Mouse (Mus musculus) midbrain, postnatal 0 days (tissue): ENCODE data around the gene Nphp1. TPM values are rescaled to one million over a fixed set of nuclear protein-coding genes. Genes with fewer than 3 reads are reported as not detected.
A peak's percentile ranks its signal among the peaks of the same experiment; 100 is the strongest.

Experiments
- ATAC-seq: fragments of 200-750 bp; cut with Nextera tagmentation; 2 replicates; pipeline ENCODE4 v1.8.0; 2017; ENCODE audit warnings: moderate number of reproducible peaks, mild to moderate bottlenecking, moderate TSS enrichment, moderate library complexity; ENCODE audit not compliant: low FRiP score
- DNase-seq: peaks from one replicate; pipeline ENCODE4 v3.0.0-alpha.2; 2015; ENCODE audit warnings: low spot score
- H3K27ac ChIP-seq: fragments of 300-500 bp; sonication (generic); 2 replicates; pipeline ENCODE4 v1.5.1; 2014; ENCODE audit warnings: low read depth, mild to moderate bottlenecking, low read length, mixed read lengths
- H3K27me3 ChIP-seq: fragments of 300-500 bp; sonication (generic); 2 replicates; pipeline ENCODE4 v1.6.1; 2014; ENCODE audit warnings: low read length, control low read depth, mixed read lengths; ENCODE audit not compliant: insufficient read depth
- H3K36me3 ChIP-seq: fragments of 300-500 bp; sonication (generic); 2 replicates; pipeline ENCODE4 v1.6.1; 2014; ENCODE audit warnings: low read length, control low read depth, mixed read lengths; ENCODE audit not compliant: insufficient read depth
- H3K4me1 ChIP-seq: fragments of 300-500 bp; sonication (generic); 2 replicates; pipeline ENCODE4 v1.6.1; 2014; ENCODE audit warnings: mild to moderate bottlenecking, control low read depth, antibody characterized with exemption, low read length, mixed read lengths; ENCODE audit not compliant: insufficient read depth
- H3K4me2 ChIP-seq: fragments of 300-500 bp; sonication (generic); 2 replicates; pipeline ENCODE4 v1.6.1; 2014; ENCODE audit warnings: low read depth, mild to moderate bottlenecking, low read length, mixed read lengths; ENCODE audit not compliant: poor library complexity, severe bottlenecking
- H3K4me3 ChIP-seq: fragments of 300-500 bp; sonication (generic); 2 replicates; pipeline ENCODE4 v1.5.1; 2014; ENCODE audit warnings: low read depth, mild to moderate bottlenecking, low read length, moderate library complexity
- H3K9ac ChIP-seq: fragments of 300-500 bp; sonication (generic); replicated peaks from 2 replicates; pipeline ENCODE4 v1.6.1; 2014; ENCODE audit warnings: mild to moderate bottlenecking, low read length, moderate library complexity, mixed read lengths; ENCODE audit not compliant: poor library complexity, severe bottlenecking
- H3K9me3 ChIP-seq: fragments of 300-500 bp; sonication (generic); 2 replicates; pipeline ENCODE4 v1.6.1; 2016; ENCODE audit warnings: low read length, control low read depth
- CTCF ChIP-seq: IDR thresholded peaks from 2 replicates; pipeline ENCODE4 v1.5.1; 2016; ENCODE audit warnings: antibody characterized with exemption, mild to moderate bottlenecking
- WGBS: fragments of 180-500 bp; shearing (Covaris S2); extraction: QIAGEN DNeasy Blood & Tissue Kit; methylation state at CpG from one replicate; pipeline ENCODE4 v1.1.7; 2014; 5-methylcytosine and 5-hydroxymethylcytosine counted together
- polyA plus RNA-seq: library from polyadenylated mRNA; unstranded; fragments of >200 nt; fragmentation: Nextera tagmentation; extraction: Ambion mirVana; gene quantifications from 2 replicates; pipeline ENCODE4 v1.2.1, GENCODE M21; 2015
- total RNA-seq: library from RNA; depleted of rRNA; stranded (reverse); fragments of >200 nt; gene quantifications from 2 replicates; pipeline ENCODE4 v1.2.3, GENCODE M21; 2014; rRNA removed

The Nphp1 gene
- 10.4 and 11.3 TPM in 2 replicates for total RNA-seq
- 17.1 and 18.6 TPM in 2 replicates for polyA plus RNA-seq

DNA sequence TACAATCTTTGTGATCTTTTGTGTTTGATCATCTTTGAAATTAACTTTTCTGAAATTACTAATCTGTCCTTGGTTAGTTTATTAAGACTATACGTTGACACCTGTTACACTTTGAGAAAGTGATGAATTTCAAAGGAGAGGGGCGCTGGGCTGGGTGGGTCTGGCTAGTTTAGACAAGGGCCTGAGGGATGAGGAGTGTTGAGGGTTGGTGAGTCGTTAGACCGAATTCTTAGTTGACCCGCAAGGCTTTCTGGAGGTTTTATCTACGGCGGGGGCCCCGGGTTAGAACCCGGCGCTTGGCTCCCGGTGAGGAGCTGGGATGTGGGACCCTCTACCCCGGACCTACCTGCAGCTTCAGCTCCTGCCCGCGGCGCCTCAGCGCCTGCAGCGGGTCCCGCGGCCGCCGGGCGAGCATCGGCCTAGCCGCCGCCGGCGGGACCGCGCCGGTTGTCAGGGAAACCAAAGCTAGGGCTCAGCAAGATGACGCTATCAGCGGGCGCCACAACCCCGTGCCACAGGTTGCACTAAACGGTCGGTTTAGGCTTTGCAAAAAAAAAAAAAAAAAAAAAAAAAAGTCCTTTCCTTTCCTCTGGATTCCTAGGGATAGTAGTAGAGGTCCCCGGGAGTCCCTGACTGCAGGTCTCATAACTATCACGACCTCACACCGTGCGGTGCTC lies at the start of gene Nphp1:
TSS of gene Nphp1 (minus strand) at position 458 of the 677 bp plus-strand sequence.
- Histone ChIP-seq H3K4me3 (peak within 1 kb of the TSS; percentile 68), H3K27me3 (no peaks in the 10 kb centered on the region), H3K36me3 (no peaks in the 10 kb centered on the region), H3K4me2 (peak within 1 kb of the TSS; percentile 69), H3K9ac (peak within 1 kb of the TSS; percentile 72), H3K9me3 (no peaks in the 10 kb centered on the region), H3K4me1 (peaks cover 7% of the 10 kb centered on the region; the same call in 1 of the 2 replicates), H3K27ac (peak within 1 kb of the TSS; percentile 38; the same call in 1 of the 2 replicates)
- ATAC-seq (peak; percentile 80), DNase-seq (peak; percentile 93)
- TF ChIP-seq CTCF = no peak
- under 1% methylated on average over 40 of the region's 40 CpGs for WGBS

- H3K4me1 ChIP-seq = no peaks in the 10 kb centered on the region
- H3K4me2 ChIP-seq = no peak overlapping the region
- peak; percentile 71 for TF ChIP-seq CTCF
- no peak overlapping the region for H3K4me3 ChIP-seq
- ATAC-seq (no peak), DNase-seq (peak; percentile 50)
- H3K27me3 ChIP-seq = no peaks in the 10 kb centered on the region
- no peak overlapping the region for H3K9ac ChIP-seq
- no peaks in the 10 kb centered on the region for H3K9me3 ChIP-seq
- H3K36me3 ChIP-seq = no peaks in the 10 kb centered on the region
- H3K27ac ChIP-seq = no peak overlapping the region
- WGBS = 8% methylated on average over 2 of the region's 2 CpGs
Observed at GRCm38 (mm10) chr2:127832833-127833190, 44.1 kb upstream of the Nphp1 start.

DNA sequence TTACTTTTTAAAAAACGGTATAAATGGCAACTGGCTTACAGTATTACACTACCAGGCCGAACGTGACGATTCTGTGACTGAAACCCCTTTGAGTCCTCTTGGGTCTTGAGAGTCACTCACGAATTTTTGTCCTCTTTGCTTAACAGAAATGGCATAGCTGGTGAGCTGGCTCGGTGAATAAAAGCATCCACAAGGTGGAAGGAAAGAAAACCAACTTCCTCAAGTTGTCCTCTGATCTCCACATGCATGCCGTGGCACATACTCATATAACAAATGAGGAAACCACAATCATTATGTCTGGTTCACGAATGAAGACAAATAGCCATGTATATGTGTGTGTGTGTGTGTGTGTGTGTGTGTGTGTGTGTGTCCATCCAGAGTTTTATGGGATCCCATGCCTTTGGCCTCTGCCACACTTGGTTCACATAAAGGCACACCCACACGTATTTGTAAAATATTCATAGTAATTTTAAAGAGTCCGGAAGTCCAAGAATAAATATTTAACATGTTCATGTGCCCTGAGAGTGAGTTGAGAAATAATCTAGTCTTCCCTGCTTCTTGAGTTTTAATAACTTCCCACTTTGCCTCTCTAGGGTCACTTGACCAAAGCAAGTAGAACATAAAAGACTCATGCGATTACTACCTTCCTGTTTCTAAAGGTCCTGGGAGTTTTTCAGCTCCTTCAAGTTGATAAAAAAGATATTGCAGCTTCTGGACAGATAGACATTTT lies 43.6 kb upstream of the Nphp1 start:
- H3K4me2 ChIP-seq = peak overlapping the region; percentile 92
- ATAC-seq (peak; percentile 71), DNase-seq (no peak)
- H3K9me3 ChIP-seq = no peaks in the 10 kb centered on the region
- no peaks in the 10 kb centered on the region for H3K4me1 ChIP-seq
- 37% methylated on average over 11 of the region's 11 CpGs for WGBS
- 0 out of 2 replicates have a peak overlapping the region, but pooled peaks have one; percentile 19 for H3K9ac ChIP-seq
- H3K27ac ChIP-seq = no peak overlapping the region
- H3K4me3 ChIP-seq = peak overlapping the region; percentile 51
- peak; percentile 5; the same call in 1 of the 2 replicates for TF ChIP-seq CTCF
- no peaks in the 10 kb centered on the region for H3K36me3 ChIP-seq
- H3K27me3 ChIP-seq = no peaks in the 10 kb centered on the region

GRCm38 (mm10) chr2:127831401-127832102 lies 42.9 kb upstream of the Nphp1 start, which contains the start of gene Bub1:
Bub1 (minus strand) TSS chr2:127831865.
- ATAC-seq (peak; percentile 98), DNase-seq (peak; percentile 96)
- 0 out of 2 replicates have a peak within 1 kb of the TSS, but pooled peaks have one; percentile 19 for H3K9ac ChIP-seq
- no peaks in the 10 kb centered on the region for H3K9me3 ChIP-seq
- H3K4me1 ChIP-seq = no peaks in the 10 kb centered on the region
- H3K36me3 ChIP-seq = no peaks in the 10 kb centered on the region
- no peak within 1 kb of the TSS for H3K27ac ChIP-seq
- H3K4me2 ChIP-seq = peak within 1 kb of the TSS; percentile 92
- no peak for TF ChIP-seq CTCF
- H3K27me3 ChIP-seq = no peaks in the 10 kb centered on the region
- peak within 1 kb of the TSS; percentile 51 for H3K4me3 ChIP-seq
- WGBS = under 1% methylated on average over 56 of the region's 56 CpGs

- H3K4me2 ChIP-seq = peak within 1 kb of the TSS; percentile 53
- ATAC-seq (peak; percentile 96), DNase-seq (peak; percentile 96)
- H3K27ac ChIP-seq = peak within 1 kb of the TSS; percentile 84
- H3K36me3 ChIP-seq = no peaks in the 10 kb centered on the region
- peaks cover 7% of the 10 kb centered on the region; the same call in 1 of the 2 replicates for H3K4me1 ChIP-seq
- H3K4me3 ChIP-seq = peak within 1 kb of the TSS; percentile 75
- TF ChIP-seq CTCF = no peak
- H3K9me3 ChIP-seq = no peaks in the 10 kb centered on the region
- WGBS = 1% methylated on average over 37 of the region's 37 CpGs
- no peaks in the 10 kb centered on the region for H3K27me3 ChIP-seq
- H3K9ac ChIP-seq = peak within 1 kb of the TSS; percentile 74
Observed at GRCm38 (mm10) chr2:127791919-127792603, 3.4 kb upstream of the Nphp1 start, which contains the start of gene Mtln. Mtln (minus strand) TSS chr2:127792488.
